Mouse (Mus musculus): ENCODE results near the gene Ccdc73. TPM values are rescaled to one million over a fixed set of nuclear protein-coding genes. Genes with fewer than 3 reads are reported as not detected.
"Not testable (repeated sequence)": the region's sequence is repeated elsewhere in the genome, so short reads cannot be mapped to it uniquely, and the experiment has no call there.

Gene Ccdc73
- 1 to 10 TPM; 3.1 to 4.5 TPM for total RNA-seq (2021)
- long read RNA-seq, experiment 1, partial matches to known transcripts: 0 of 4 reads
- long read RNA-seq, experiment 1, other reads (novel, unspliced or antisense): 0 of 4 reads
- long read RNA-seq, experiment 2, partial matches to known transcripts: 0 of 2 reads
- long read RNA-seq, experiment 2, other reads (novel, unspliced or antisense): 2 of 2 reads

GRCm38 (mm10) chr2:104867282-104867855, at the start of gene Ccdc73:
Ccdc73 (plus strand) TSS chr2:104867805.
- no peak for DNase-seq (ENCODE audit: low spot score)

DNA sequence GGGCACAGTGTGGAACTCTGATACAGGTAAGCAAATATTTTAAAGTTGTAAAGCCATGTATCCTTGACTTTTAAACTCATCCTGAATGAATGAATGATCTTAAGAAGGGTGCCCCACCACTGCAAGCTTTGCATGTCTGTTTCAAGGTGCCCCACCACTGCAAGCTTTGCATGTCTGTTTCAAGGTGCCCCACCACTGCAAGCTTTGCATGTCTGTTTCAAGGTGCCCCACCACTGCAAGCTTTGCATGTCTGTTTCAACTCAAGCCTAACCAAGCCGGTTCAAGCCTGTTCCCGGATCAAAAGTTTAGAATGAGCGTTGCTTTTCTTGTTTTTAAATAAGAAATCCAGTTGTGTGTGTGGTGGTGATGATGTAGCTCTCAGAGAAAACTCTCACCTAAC, 48.8 kb upstream of the Ccdc73 start:
- DNase-seq (ENCODE audit: low spot score): not testable (repeated sequence)

DNA sequence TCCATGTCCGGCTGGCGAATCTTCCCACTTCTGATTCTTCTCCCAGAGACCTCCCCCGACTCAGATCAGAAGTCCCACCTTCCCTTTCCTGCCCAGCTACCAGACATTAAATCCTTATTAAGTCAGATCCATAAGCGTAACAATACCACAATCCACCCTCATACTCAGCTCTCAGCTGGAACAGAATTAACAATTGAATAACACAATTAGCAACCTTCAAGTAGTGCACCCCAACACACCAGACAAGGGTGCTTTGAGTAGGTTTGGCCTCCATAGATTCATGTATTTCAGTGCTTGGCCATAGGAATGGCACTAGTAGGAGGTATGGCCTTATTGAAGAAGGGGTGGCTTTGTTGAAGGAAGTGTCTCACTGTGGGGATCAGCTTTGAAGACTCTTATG, 41.4 kb upstream of the Ccdc73 start:
- no peak for DNase-seq (ENCODE audit: low spot score)

DNA sequence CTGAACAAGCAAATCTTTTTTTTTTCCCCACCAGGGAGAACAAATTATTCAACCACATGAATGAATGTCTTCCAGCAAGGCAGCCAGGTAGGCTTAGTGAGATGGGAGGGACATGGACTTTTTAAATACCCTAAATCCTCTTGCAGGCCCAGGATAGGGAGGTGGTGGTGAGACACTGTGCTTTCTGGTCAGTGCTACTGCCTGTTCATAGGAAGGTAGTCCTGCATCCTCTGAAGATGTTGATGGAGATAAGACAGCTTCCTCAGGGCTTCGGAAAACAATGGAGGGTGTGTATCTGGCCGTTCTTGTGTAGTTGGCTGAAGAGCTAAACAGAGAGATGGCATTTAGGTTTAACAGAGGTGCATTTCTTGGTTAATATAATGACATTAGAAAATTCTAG, 35.1 kb upstream of the Ccdc73 start:
- DNase-seq (ENCODE audit: low spot score): no peak

- no peak for DNase-seq (ENCODE audit: low spot score)
Observed at GRCm38 (mm10) chr2:104840974-104841373, 26.6 kb upstream of the Ccdc73 start.

GRCm38 (mm10) chr2:104841736-104842135, 25.9 kb upstream of the Ccdc73 start:
- DNase-seq (ENCODE audit: low spot score): no peak

DNA sequence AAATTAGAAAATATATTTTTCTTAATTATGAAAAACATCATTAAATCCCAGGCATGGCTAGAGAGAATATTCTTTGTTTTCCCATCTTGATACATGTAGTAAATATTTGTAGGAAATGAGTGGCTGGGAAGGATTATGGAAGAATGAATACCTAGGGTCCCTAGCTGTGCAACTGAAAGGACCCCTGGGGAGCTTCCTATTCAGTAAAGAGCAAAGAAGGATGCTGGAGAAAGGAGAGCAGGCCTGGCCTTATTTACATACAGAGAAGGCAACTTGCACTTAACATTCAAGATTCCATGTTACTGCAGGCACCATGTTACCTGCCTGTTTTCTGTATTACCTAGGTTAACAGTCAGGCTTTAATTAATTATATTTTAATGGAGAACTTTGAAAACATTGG, 25.0 kb upstream of the Ccdc73 start:
- no peak for DNase-seq (ENCODE audit: low spot score)

DNA sequence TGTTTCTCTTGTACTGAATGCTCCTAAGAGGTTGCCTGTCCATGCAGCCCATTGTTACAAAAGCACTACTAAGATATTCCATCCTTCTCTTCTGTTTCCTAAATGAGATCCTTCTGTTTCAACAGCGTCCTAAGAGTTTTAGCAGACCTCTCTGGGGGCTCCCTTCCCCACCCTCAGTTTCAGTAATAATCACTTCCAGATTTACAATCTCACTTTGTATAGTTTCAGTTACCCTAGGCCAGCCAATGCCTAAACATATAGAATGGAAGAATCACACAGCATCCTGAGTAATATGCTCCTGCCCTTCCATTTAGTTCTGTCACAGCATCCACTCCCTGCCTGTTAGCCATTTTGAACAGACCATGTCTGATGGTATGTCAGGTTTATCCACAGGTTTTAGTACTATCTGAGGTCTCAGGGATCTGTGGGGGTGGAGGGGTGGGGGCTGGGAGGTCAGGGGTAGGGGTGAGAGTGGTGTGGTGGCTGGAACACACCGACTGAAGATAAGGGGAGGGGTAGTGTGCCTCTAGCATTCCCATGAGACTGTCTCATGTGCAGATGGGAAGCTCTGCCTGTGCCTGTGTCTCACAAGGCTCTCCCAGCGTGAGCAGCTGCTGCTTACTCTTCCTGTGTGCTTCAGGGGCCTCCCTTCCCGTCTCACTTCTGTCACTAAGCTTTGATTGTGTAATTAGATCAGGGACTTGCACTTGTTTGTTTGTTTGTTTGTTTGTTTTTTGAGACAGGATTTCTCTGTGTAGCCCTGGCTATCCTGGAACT, 20.8 kb upstream of the Ccdc73 start:
- DNase-seq (ENCODE audit: low spot score): no peak

GRCm38 (mm10) chr2:104847645-104848044, 20.0 kb upstream of the Ccdc73 start:
- DNase-seq (ENCODE audit: low spot score): no peak

GRCm38 (mm10) chr2:104848235-104849161, 19.1 kb upstream of the Ccdc73 start:
- DNase-seq (ENCODE audit: low spot score): no peak

DNA sequence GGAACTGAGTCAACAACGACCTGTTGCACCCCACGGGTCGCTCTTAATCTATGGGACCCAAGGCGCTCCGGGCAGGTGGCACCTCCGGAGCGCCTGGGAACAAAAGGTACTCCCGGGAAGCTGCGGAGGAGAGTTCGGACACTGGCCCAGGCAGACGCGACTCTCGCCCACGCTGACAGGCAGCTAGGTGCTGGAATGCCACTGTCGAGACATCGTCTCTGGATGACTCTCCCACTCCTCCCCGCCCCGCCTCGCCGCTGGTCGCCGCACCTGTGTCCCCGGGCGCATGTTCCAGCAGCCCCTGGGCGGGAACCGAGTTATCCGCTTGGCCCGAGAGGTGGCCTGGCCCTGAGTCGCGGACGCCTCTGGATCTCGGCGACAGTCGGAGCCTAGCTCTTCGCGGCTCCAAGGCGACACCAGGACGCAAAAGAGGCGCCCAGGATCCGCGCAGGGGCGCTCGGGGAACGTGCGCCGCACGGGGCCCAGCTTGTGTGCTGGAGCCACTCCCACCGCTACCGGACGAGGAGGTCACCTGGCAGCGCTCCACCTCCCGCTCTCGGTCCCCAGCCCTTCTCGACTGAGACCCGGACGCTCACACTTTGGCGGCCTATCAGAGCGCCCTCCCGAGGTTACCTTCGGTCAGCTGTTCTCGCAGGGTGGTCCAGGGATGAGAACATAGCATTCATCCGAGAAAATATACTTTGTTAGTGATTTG, 18.2 kb upstream of the Ccdc73 start, which contains the start of gene Prrg4:
Prrg4 (minus strand) TSS at position 601 of the 715 bp plus-strand sequence.
- peak; percentile 18 for DNase-seq (ENCODE audit: low spot score)

GRCm38 (mm10) chr2:104849991-104850359, 17.6 kb upstream of the Ccdc73 start:
- no peak for DNase-seq (ENCODE audit: low spot score)

- no peak for DNase-seq (ENCODE audit: low spot score)
Observed at GRCm38 (mm10) chr2:104851686-104852085, 15.9 kb upstream of the Ccdc73 start.

- DNase-seq (ENCODE audit: low spot score): no peak
Observed at GRCm38 (mm10) chr2:104852546-104852945, 15.1 kb upstream of the Ccdc73 start.

DNA sequence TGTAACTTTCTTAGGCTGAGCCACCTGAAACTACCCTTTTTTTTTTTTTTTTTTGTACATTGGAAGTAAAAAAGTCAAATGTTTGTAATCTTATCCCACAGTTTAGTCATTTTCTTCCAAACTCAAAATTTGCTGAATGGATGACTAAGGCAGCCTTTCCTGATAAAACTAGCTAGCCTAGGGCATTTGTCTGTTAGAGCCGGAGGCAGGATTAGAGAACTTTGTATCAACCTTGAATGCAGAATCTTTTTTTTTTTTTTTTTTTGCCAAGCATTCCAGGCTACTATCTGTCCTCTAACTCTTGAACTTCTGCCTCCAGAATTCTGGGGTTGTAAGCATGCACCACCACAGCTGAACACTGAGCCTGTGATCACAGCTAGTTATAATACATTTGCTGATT, 12.8 kb upstream of the Ccdc73 start:
- no peak for DNase-seq (ENCODE audit: low spot score)

GRCm38 (mm10) chr2:104855732-104856131, 11.9 kb upstream of the Ccdc73 start:
- no peak for DNase-seq (ENCODE audit: low spot score)

- no peak for DNase-seq (ENCODE audit: low spot score)
Observed at GRCm38 (mm10) chr2:104856218-104856617, 11.4 kb upstream of the Ccdc73 start.

DNA sequence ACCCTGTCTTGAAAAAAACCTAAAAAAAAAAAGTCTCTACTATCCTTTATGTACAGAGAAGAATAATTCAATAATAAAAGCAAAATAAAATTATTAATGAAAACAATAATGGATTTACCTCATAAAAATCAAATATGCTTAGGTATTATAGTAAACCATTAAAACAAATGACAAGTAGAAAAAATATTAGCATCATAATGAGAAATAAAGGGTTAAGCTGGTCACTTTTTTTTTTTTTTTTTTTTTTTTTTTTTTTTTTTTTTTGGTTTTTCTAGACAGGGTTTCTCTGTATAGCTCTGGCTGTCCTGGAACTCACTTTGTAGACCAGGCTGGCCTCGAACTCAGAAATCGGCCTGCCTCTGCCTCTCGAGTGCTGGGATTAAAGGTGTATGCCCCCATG, 9.5 kb upstream of the Ccdc73 start:
- not testable (repeated sequence) for DNase-seq (ENCODE audit: low spot score)

- DNase-seq (ENCODE audit: low spot score): no peak
Observed at GRCm38 (mm10) chr2:104859060-104859459, 8.5 kb upstream of the Ccdc73 start.

GRCm38 (mm10) chr2:104860426-104860825, 7.2 kb upstream of the Ccdc73 start:
- DNase-seq (ENCODE audit: low spot score): no peak

Data from gastrocnemius, adult 18-20 months (tissue).